Mouse (Mus musculus) liver, embryonic 12.5 days (tissue): ENCODE measurements at regions not wholly inside any gene's neighbourhood (a gene's known extent, or its start where the extent isn't known, plus 50 kb on each side); places are given as distances from the start of the nearest gene placed in this dataset.
"Not testable (repeated sequence)": the region's sequence is repeated elsewhere in the genome, so short reads cannot be mapped to it uniquely, and the experiment has no call there.

Experiments
- ATAC-seq: fragments of 200-750 bp; cut with Nextera tagmentation; 2 replicates; pipeline ENCODE4 v1.8.0; 2017; ENCODE audit warnings: moderate number of reproducible peaks, mild to moderate bottlenecking, moderate library complexity
- H3K27ac ChIP-seq: fragments of 300-500 bp; sonication (generic); 2 replicates; pipeline ENCODE4 v1.5.1; 2016; ENCODE audit warnings: mild to moderate bottlenecking
- H3K27me3 ChIP-seq: fragments of 300-500 bp; sonication (generic); replicated peaks from 2 replicates; pipeline ENCODE4 v1.6.1; 2016; ENCODE audit warnings: mild to moderate bottlenecking, moderate library complexity
- H3K36me3 ChIP-seq: fragments of 300-500 bp; sonication (generic); 2 replicates; pipeline ENCODE4 v1.6.1; 2016; ENCODE audit warnings: mild to moderate bottlenecking, moderate library complexity
- H3K4me1 ChIP-seq: fragments of 300-500 bp; sonication (generic); 2 replicates; pipeline ENCODE4 v1.6.1; 2016
- H3K4me2 ChIP-seq: fragments of 300-500 bp; sonication (generic); 2 replicates; pipeline ENCODE4 v1.6.1; 2016; ENCODE audit warnings: mild to moderate bottlenecking, moderate library complexity
- H3K4me3 ChIP-seq: fragments of 300-500 bp; sonication (generic); 2 replicates; pipeline ENCODE4 v1.5.1; 2016; ENCODE audit warnings: mild to moderate bottlenecking, moderate library complexity
- H3K9ac ChIP-seq: fragments of 300-500 bp; sonication (generic); 2 replicates; pipeline ENCODE4 v1.6.1; 2016; ENCODE audit warnings: mild to moderate bottlenecking, moderate library complexity
- H3K9me3 ChIP-seq: fragments of 300-500 bp; sonication (generic); replicated peaks from 2 replicates; pipeline ENCODE4 v1.6.1; 2016; ENCODE audit warnings: mild to moderate bottlenecking, moderate library complexity
- WGBS: fragments of 180-500 bp; shearing (Covaris S2); methylation state at CpG from one replicate; pipeline ENCODE4 v1.1.7; 2016; ENCODE audit not compliant: insufficient replicate concordance; 5-methylcytosine and 5-hydroxymethylcytosine counted together

- H3K27me3 ChIP-seq, H3K9ac ChIP-seq, H3K9me3 ChIP-seq, H3K4me2 ChIP-seq, H3K4me1 ChIP-seq, H3K4me3 ChIP-seq, H3K36me3 ChIP-seq, H3K27ac ChIP-seq: not testable (repeated sequence)
- WGBS: 28% methylated on average over 1 of the region's 1 CpGs
- 0 out of 2 replicates have a peak, but pooled peaks have one; percentile 44 for ATAC-seq
Observed at GRCm38 (mm10) chr1:189119005-189119404, 111.4 kb upstream of the Kctd3 start.

GRCm38 (mm10) chr1:189118582-189118981 lies 110.9 kb upstream of the Kctd3 start:
- Histone ChIP-seq H3K4me2 (no peak overlapping the region), H3K4me3 (no peak overlapping the region), H3K4me1 (no peaks in the 10 kb centered on the region), H3K9ac (no peak overlapping the region), H3K36me3 (no peaks in the 10 kb centered on the region), H3K9me3 (no peaks in the 10 kb centered on the region), H3K27ac (no peak overlapping the region), H3K27me3 (no peaks in the 10 kb centered on the region)
- WGBS: 23% methylated on average over 5 of the region's 5 CpGs
- peak; percentile 46; the same call in 1 of the 2 replicates for ATAC-seq

DNA sequence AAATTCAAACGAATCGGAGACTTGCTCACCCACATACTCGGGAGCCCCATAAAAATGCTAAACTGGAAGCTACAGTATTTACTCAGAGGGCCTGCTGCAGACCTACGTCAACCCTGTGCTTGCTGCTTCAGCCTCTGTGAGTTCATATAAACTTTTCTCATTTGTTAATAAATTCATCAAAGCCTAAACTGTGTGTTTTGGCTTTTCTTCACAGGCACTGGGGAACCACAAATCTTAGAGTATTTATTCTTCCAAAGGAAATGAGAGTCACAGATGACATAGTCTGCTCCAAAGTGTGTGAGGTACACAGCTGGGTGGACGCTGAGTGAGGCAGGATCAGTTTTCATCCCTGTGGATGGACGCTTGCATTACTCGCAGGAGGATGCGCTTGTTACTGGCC lies 108.3 kb upstream of the Kctd3 start:
- H3K27ac ChIP-seq: no peak overlapping the region
- WGBS: 78% methylated on average over 8 of the region's 8 CpGs
- H3K4me3 ChIP-seq: no peak overlapping the region
- H3K9ac ChIP-seq: no peak overlapping the region
- H3K9me3 ChIP-seq: no peaks in the 10 kb centered on the region
- no peaks in the 10 kb centered on the region for H3K4me1 ChIP-seq
- no peak for ATAC-seq
- H3K27me3 ChIP-seq: no peaks in the 10 kb centered on the region
- no peak overlapping the region for H3K4me2 ChIP-seq
- H3K36me3 ChIP-seq: no peaks in the 10 kb centered on the region

- WGBS: 72% methylated on average over 1 of the region's 1 CpGs
- ATAC-seq: no peak
- no peaks in the 10 kb centered on the region for H3K36me3 ChIP-seq
Observed at GRCm38 (mm10) chr1:189115279-189115678, 107.6 kb upstream of the Kctd3 start.

DNA sequence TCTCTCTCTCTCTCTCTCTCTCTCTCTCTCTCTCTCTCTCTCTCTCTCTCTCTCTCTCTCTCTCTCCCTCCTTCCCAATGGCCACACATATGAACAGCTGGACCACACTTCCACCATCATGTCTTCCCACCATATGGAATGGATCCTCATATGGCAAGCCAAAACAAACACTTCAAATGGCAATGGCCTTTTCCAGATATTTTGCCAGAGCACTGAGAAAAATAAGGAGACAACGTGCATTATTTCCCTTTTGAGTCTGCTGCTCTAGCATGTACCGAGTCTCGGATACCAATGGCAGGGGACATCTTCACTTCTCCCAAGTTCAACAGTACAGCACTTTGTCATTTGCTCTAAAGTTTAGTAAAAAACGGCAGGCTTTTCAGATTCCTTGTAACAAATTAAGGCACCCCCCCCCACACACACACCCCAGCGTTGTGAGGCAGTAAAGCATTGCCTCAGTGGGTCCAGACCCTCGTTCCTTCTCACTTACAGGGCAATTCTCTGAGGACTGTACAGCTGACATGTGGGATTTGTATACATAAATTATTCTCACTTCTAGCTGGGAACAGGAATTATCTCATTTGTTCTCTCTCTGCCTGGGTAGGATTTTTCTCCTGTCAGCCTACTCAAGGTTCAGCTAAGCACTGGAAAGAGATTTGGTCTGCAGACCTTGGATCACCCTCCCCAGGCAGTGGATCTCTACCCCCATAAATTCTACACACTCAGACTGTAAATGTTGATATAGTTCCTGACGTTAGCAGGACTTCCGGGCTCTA lies 100.8 kb upstream of the Kctd3 start:
- no peaks in the 10 kb centered on the region for H3K27me3 ChIP-seq
- H3K4me3 ChIP-seq: no peak overlapping the region
- no peak for ATAC-seq
- H3K27ac ChIP-seq: no peak overlapping the region
- WGBS: 59% methylated on average over 8 of the region's 8 CpGs
- no peak overlapping the region for H3K9ac ChIP-seq
- H3K36me3 ChIP-seq: no peaks in the 10 kb centered on the region
- H3K4me2 ChIP-seq: no peak overlapping the region
- no peaks in the 10 kb centered on the region for H3K9me3 ChIP-seq
- H3K4me1 ChIP-seq: no peaks in the 10 kb centered on the region

More at GRCm38 (mm10) chr1:189115279-189115678, 107.6 kb upstream of the Kctd3 start:
- Histone ChIP-seq H3K4me1 (no peaks in the 10 kb centered on the region), H3K9me3 (no peaks in the 10 kb centered on the region), H3K4me3 (no peak overlapping the region), H3K27ac (no peak overlapping the region), H3K9ac (no peak overlapping the region), H3K4me2 (no peak overlapping the region), H3K27me3 (no peaks in the 10 kb centered on the region)

DNA sequence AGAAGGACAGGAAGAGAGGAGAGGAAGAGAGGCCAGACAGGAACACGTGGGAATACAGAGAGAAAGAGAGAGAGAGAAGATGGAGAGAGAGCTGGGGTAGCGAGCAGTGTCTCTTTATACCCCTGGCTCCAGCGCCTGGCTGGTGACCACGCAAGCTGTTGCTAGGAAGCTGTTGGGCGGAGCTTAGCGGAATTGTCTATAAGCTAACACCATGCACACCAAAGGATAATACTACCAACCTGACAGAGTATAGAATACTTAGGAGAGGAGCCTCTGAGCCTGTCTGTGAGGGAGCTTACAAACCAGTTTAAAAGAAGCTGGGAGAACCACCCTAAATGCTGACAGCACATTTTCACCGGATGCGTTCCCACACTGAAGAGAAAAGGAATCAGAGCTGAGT lies 100.2 kb upstream of the Kctd3 start:
- H3K27ac ChIP-seq: no peak overlapping the region
- no peaks in the 10 kb centered on the region for H3K36me3 ChIP-seq
- WGBS: 68% methylated on average over 7 of the region's 8 CpGs
- H3K4me2 ChIP-seq: no peak overlapping the region
- H3K4me1 ChIP-seq: no peaks in the 10 kb centered on the region
- no peak overlapping the region for H3K4me3 ChIP-seq
- no peak overlapping the region for H3K9ac ChIP-seq
- ATAC-seq: no peak
- no peaks in the 10 kb centered on the region for H3K27me3 ChIP-seq
- no peaks in the 10 kb centered on the region for H3K9me3 ChIP-seq

GRCm38 (mm10) chr1:189107156-189107555 lies 99.5 kb upstream of the Kctd3 start:
- no peaks in the 10 kb centered on the region for H3K27me3 ChIP-seq
- ATAC-seq: no peak
- H3K4me2 ChIP-seq: no peak overlapping the region
- no peaks in the 10 kb centered on the region for H3K4me1 ChIP-seq
- 71% methylated on average over 3 of the region's 3 CpGs for WGBS
- H3K27ac ChIP-seq: no peak overlapping the region
- no peaks in the 10 kb centered on the region for H3K9me3 ChIP-seq
- no peak overlapping the region for H3K4me3 ChIP-seq
- H3K36me3 ChIP-seq: no peaks in the 10 kb centered on the region
- no peak overlapping the region for H3K9ac ChIP-seq

DNA sequence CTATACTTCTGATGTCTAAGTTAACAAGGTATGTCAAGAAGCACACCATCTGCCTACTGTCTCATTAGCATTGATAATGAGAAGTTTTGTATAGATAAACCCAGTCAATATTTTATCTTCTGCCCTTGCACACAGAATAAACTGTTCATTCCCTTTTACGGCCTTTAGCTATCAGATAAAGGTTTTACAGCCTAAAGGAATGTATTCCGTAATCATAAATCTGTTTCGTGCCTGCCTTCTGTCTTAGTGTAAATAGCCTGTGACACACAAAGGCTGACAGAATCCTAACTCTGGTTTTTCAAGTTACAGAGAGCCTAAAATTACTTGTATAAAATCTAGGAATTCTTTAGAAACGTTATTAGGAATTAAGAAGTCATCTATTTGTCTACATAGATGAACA lies 97.6 kb upstream of the Kctd3 start:
- Histone ChIP-seq H3K9me3 (no peaks in the 10 kb centered on the region), H3K4me2 (no peak overlapping the region), H3K36me3 (no peaks in the 10 kb centered on the region), H3K4me3 (no peak overlapping the region), H3K9ac (no peak overlapping the region), H3K27me3 (no peaks in the 10 kb centered on the region), H3K27ac (no peak overlapping the region), H3K4me1 (no peaks in the 10 kb centered on the region)
- no peak for ATAC-seq
- WGBS: 58% methylated on average over 4 of the region's 4 CpGs

- H3K4me2 ChIP-seq: no peak overlapping the region
- no peak overlapping the region for H3K27ac ChIP-seq
- H3K9ac ChIP-seq: no peak overlapping the region
- no peaks in the 10 kb centered on the region for H3K4me1 ChIP-seq
- H3K36me3 ChIP-seq: no peaks in the 10 kb centered on the region
- no peaks in the 10 kb centered on the region for H3K9me3 ChIP-seq
- ATAC-seq: no peak
- 68% methylated on average over 3 of the region's 3 CpGs for WGBS
- no peaks in the 10 kb centered on the region for H3K27me3 ChIP-seq
- no peak overlapping the region for H3K4me3 ChIP-seq
Observed at GRCm38 (mm10) chr1:189102781-189103180, 95.1 kb upstream of the Kctd3 start.

DNA sequence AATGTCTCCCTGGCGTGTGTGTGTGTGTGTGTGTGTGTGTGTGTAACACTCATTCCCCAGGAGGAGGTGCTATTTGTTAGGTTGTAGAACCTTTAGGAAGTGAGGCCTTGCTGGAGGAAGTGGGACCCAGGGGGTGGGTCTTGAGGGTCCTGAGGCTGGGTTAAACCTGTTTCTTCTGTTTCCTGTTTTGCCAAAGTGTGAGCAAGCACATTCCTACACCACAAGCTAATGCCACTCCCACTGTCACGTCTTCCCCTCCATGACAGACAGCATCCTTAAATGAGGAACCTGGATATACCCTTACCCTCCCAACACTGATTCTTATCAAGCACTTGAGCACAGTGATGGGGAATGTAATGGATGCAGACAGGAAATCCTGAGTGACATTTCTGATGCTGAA lies 91.5 kb upstream of the Kctd3 start:
- ATAC-seq: no peak
- Histone ChIP-seq H3K36me3 (no peaks in the 10 kb centered on the region), H3K4me1 (no peaks in the 10 kb centered on the region), H3K4me3 (no peak overlapping the region), H3K9me3 (no peaks in the 10 kb centered on the region), H3K27me3 (no peaks in the 10 kb centered on the region), H3K9ac (no peak overlapping the region), H3K4me2 (no peak overlapping the region), H3K27ac (no peak overlapping the region)
- WGBS: 38% methylated on average over 2 of the region's 2 CpGs

DNA sequence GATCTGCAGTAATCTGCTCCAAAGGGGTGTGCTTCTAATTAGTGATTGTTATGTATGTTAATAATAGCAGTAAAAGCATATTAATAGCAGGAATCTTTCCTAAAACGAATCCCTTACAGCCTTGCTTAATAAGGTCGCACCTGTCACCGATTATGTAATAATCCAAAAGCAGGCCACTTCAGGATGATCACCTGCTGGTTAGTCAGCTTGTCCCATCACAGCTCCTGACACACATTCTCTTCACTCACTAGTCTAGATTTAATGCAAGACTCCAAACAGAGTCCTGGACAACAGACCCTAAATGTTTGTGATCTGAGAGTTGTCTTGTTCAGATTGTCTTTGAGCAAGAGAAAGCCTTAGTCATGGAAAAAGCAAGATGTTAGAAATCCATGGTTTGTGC lies 85.2 kb upstream of the Kctd3 start:
- Histone ChIP-seq H3K9me3 (no peaks in the 10 kb centered on the region), H3K27me3 (peaks cover 4% of the 10 kb centered on the region), H3K4me1 (no peaks in the 10 kb centered on the region), H3K9ac (no peak overlapping the region), H3K4me3 (no peak overlapping the region), H3K4me2 (no peak overlapping the region), H3K27ac (no peak overlapping the region), H3K36me3 (no peaks in the 10 kb centered on the region)
- ATAC-seq: no peak
- WGBS: 65% methylated on average over 3 of the region's 3 CpGs

DNA sequence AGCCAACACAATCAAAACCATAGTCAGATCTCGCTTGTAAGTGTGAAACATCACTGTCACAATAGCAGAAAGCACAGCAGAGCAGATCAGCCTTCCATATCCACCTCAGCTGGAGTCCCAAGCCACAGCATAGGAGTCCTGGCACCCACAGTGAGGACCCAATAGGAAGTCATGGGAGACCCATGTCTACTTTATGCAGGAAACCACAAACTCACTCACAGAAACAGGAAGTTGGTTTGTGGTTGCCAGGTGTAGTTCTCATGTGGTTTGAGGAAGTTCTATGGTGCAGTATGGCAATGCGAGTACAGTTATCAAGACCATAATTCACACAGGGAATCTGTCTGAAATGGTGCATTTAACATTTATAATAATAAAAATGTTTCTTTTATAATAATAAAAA lies 77.6 kb upstream of the Kctd3 start:
- H3K27me3 ChIP-seq: peaks cover 4% of the 10 kb centered on the region
- no peak overlapping the region for H3K4me3 ChIP-seq
- H3K9ac ChIP-seq: no peak overlapping the region
- H3K36me3 ChIP-seq: no peaks in the 10 kb centered on the region
- H3K4me1 ChIP-seq: no peaks in the 10 kb centered on the region
- H3K27ac ChIP-seq: no peak overlapping the region
- ATAC-seq: no peak
- WGBS: 17% methylated on average over 2 of the region's 2 CpGs
- no peak overlapping the region for H3K4me2 ChIP-seq
- H3K9me3 ChIP-seq: no peaks in the 10 kb centered on the region

DNA sequence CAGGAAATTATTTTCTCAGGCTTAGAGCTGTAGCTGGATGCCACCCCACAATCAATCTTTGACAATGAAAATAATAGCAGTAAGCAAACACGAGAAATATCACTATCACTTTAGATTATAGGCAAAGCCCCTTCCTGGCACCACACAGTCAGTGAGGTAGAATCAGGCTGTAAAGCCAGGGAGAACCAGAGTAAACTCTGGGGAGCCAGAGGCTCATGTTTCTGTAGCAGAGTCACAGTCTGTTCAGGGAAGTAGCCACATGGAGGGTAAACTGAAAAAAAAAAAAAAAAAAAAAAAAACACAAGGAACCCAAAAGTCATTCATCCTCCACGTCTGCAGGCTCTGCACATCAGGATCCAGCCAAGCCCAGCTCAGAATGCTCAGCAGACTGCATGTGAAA lies 73.6 kb upstream of the Kctd3 start:
- ATAC-seq: no peak
- WGBS: 35% methylated on average over 2 of the region's 2 CpGs
- Histone ChIP-seq H3K4me1 (no peaks in the 10 kb centered on the region), H3K36me3 (no peaks in the 10 kb centered on the region), H3K9ac (no peak overlapping the region), H3K4me3 (no peak overlapping the region), H3K27me3 (no peaks in the 10 kb centered on the region), H3K27ac (no peak overlapping the region), H3K9me3 (no peaks in the 10 kb centered on the region), H3K4me2 (no peak overlapping the region)
